Mouse (Mus musculus): ENCODE results near the gene Cabin1.
"Not testable (repeated sequence)": the region's sequence is repeated elsewhere in the genome, so short reads cannot be mapped to it uniquely, and the experiment has no call there.

Gene Cabin1

DNA sequence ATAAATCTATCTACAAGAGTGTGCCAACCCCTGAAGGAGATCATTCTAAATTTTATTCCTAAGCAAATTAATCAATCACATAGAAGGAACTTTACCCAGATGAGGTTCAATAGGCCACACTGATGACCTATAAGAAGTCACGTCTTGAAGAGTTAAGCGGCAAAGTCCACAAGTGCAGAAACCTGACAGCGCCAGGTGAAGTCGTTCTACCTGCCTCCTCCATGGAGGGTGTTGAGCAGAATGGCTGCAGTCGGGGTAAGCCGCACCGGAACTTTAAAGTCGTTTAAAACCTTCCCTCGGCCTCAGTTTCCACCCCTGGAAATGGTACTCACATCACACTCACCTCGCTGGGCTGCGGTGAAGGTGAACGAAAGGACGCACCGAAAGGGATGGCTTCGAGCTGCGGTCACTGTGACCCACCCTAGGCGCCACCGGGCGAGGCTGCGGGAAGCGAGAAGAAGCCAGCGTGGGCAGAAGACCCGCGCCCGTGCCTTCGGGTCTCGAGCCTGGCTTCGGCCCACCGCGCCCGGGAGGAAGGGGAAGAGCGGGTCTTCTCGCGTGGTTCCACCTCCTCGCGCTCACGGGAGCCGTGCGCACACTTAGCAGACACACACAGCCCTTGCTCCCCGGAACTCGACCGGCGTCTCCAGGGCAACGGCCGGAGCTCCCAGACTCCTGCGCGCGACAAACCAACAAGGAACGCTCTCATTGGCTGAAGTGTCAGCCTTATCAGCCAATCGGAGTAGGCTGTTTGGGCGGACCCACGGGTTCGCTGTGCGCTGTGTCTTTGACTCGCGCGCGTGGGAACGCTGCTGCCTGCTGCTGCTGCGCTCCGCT, at the start of gene Cabin1:
Cabin1 (minus strand) TSS at position 660 of the 837 bp plus-strand sequence.
- DNase-seq, result peak; percentile 96 to 98

DNA sequence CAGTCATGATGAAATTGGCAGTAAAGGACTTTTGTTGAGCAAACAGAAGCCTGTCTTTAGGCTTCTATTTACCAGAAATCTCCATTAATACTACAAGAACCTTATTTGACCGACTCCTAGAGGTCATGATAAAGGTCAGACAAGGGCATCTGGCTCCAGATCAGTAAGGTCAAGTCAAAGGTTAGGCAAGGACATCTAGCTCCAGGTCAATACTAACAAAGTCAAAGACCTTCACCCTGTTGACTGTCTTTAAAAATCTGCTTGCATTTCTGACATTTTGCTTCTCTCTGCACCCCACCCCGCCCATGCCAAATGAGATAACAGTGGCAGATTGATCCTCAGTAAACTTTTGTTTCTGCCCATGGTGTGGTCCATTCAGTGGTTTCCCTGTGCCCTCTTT, 40.1 kb upstream of the Cabin1 start:
- DNase-seq, result no peak

DNA sequence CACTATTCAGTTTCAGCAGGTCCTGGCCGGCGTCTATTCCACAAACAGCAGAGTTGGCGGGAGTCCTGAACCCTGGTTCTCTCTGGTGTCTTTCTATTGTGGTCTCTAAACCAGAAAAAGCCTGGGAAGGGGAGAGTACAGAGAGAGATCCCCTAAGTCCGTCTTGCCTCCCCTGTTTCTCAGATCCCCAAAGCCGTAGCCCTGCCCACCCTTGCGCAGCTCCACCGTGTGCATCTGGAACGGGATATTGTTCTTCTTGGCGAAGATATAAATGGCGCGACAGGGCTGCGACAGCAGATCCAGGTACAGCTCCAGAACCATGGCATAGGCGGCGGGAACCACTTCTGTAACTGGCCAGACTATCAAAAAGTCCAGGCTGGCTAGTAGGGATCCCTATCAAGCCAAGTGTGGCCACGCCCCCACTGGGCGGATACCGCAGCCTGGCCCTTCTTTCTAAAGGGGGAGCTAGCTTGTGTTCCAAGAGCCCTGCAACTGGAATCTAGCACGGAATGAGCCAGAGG, 34.1 kb upstream of the Cabin1 start, which contains the start of gene Gstt1:
Gstt1 (minus strand) TSS at position 409 of the 521 bp plus-strand sequence.
- DNase-seq, result peak; percentile 76 to 80

DNA sequence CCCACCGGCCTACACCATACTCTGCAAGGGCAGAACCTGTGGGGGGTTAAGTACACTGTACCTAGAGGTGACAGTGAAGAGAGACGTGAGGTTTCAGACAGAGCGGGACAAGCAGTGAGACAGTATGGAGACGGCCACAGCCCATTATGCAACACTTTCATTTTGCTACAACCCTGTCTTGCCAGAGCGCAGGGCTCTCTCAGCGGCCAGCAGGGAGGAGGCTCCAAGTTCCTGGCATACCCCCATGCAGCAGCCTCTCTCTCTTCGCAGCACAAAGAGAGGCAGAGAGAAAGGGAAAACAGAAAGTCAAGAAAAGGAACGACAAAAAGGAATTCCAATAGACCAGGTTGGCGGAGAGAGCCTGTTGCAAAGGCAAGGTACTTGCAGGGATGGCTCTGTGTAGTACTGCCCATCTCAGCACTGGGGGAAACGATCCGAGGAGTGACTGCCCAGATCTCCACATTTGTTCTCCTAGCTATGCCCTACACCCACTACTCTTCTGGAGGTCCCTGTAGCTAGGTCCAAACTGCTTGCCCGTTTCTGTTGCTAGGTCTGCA, 33.6 kb upstream of the Cabin1 start:
- DNase-seq, result peak; percentile 78 to 80

DNA sequence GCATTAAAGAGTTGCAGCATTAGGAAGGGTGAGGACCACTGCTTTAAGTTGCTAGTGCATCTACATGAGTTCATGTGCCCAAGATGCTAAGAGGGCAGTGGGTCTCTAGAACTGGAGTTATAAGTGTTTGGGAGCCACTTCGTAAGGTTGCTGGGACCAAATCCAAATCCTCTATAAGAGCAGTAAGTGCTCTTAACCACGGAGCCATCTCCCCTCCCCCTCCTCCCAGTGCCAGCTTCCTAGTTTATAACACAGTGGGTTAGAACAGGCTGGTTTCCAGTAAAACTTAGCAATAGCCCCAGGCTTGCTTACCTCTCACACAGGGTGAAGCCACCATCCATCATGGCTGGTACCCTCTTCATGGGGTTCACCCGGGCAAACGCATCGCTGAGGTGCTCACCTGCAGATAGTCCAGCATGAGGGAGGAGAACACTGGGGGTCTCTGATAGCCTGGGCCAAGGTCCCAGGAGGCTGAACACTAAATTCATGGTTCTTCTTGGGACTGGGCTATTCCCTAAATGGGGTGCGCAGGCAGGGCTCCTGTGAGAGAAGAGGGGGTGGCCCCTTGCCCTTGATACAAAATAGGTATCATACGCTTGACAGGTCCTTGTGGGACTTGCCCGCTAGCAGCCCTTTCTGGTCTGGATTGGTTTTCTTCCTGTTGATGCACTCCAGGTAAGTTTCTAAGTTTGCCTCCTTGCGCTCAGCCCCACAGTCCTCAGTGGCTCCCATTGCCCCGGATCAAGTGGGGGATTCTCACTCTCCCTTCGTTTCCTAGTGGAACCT, 32.8 kb upstream of the Cabin1 start:
- peak in 1 of 2 experiments; percentile 40 for DNase-seq

DNA sequence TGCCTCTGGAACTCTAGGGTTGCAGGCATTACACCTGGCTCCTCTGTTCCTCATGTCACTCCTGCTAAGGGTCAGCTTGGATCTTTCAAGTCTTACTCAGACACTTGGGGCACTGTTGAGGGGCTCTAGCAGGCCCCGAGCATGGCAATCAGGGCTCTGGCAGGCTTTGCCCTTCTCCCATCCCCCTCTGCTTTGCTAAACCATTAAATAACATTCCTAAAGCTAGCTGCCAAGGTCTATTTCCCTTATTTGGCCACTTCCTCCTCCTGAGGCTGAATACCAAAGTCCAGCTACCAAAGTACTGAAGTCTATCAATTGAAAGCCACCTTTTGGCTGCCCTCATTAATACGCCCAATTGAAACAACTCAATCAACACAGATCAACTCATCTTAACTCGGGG, 30.7 kb upstream of the Cabin1 start:
- no peak for DNase-seq

DNA sequence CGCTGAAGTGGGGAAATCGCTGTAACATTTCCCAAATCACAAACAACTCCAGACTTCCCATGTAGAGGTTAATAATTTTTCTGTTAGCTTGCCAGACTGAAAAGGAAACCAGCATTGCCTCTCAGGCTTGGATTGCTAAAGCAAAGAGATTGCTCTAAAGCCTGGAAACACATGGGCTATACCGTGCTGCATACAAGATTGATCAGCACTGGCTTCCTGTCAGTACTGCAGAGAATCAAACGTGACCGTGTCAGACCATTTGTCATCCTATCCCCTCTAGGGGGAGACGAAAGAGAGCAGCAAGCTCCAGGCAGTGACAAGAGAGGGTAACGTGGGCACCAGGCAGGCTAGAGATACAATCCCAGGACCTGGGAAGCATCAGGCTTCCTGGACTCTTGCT, 26.6 kb upstream of the Cabin1 start:
- DNase-seq, result no peak

DNA sequence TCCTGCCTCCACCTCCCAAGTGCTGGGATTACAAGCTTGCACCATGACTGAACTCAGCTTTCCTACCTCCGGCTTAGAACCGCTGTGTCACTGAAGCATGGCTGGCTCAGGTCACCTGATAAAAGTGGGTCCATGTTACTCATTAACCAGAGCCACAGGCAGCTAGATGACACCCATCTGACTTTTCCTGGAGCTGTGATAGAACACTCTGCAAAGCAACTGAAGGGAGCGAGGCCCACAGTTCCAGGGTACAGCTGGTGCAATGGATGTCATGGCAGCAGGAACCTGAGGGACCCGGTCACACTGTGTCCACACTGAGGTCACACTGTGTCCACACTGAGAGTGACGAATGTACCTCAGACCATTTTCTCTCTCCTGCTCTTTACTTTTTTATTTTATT, 25.7 kb upstream of the Cabin1 start:
- no peak for DNase-seq

DNA sequence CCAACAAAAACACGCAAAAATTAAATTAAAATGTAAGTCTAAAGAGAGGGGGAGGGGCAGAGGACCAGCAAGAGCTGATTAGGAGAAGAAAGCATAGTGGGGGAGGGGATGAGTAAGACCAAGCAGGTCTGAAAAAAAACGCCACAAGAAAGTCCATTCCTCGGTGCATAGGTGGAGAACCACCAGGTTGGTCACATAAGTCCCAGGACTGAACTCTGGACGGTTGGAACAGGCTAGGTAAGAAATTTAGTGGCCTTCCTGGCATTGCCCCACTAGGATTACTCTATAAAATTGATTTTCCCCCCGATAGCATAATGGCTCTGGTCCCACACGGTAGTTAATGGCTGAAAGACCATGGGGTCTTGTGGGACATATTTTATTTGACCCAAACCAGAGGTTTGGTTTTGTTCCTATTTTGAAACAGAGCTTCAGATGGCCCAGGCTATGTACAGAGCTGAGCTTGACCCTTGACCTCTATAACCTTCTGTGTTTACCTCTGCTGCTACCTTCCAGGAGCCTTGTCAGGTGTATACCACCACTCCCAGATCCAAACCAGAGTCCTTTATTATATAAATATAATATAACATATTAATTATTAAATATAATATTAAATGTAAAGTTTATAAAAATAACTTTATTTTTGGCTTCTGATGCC, 25.1 kb upstream of the Cabin1 start:
- DNase-seq, result no peak

DNA sequence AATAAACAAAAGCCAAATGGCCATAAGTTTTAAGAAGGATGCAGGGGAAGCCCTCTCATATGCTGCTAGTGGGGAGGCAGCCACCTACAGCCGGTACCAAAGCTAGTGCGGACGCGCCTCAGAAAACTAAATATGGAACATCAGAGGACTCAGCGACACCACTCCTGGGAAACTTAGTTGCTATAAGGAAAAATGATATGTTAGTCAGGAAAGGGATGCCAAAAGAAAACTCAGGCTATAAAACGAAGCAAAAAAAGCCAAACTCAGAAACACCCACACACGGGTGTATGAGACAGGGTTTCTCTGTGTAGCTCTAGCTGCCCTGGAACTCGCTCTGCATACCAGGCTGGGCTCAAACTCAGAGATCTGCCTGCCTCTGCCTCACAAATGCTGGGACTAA, 24.1 kb upstream of the Cabin1 start:
- no peak for DNase-seq

DNA sequence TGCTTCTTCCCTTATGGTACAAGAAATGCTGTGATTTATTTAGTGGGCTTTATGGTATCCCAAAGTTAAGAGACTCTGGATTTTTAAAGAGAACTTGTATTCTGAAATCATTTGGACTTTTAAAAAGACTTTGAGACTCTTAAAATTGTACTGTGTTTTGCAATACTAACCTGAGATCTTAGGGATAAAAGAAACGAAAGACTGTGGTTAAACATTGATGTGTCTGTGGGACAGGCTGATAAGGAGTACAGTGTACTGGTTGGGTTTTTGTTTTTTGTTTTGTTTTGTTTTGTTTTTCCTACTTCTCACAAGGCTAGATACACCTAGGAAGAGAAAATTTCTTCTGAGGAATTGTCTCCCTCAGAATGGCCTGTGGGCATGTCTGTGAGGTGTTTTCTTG, 21.3 kb upstream of the Cabin1 start:
- no peak for DNase-seq

DNA sequence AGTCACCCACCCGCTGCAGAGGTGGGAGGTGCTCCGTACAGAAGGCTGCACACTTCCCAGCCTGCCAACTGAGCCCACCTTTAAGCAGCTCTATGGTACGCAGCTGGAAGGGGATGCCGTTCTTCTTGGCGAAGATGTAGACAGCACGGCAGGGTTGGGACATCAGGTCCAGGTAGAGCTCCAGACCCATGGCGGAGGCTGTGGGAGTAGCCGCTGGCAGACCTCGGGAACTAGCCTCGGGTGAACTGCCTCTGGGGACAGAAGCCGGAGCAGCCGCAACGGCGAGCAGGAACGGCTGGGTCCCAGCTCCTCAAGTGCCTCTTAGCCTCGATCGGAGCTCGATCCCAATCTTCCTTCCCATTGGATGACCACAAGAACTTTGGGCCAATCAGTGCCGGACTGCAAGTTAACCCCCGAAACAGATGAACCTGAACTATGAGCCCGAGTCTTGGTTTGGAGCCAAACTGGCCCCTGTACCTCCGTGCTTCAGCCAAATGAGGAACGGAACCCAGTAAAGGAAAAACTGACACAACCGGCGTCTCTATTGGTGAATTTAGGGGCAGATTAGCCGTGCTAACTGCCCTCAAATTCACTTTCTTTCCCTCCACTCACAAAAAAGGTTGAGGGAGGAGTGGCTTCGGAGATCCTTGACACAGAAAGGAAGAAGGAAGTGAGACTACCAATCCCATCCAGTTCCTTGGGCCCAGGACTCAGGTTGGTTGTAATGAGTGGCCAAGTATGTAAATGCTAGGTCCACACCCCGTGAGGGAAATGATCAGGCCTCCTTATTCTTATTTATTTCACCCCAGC, 16.8 kb upstream of the Cabin1 start, which contains the start of the genes Gm20441 and Gstt3:
Gm20441 (minus strand) TSS at position 186 of the 810 bp plus-strand sequence.
Gstt3 (minus strand) TSS at position 646 of the 810 bp plus-strand sequence.
- DNase-seq, result no peak

DNA sequence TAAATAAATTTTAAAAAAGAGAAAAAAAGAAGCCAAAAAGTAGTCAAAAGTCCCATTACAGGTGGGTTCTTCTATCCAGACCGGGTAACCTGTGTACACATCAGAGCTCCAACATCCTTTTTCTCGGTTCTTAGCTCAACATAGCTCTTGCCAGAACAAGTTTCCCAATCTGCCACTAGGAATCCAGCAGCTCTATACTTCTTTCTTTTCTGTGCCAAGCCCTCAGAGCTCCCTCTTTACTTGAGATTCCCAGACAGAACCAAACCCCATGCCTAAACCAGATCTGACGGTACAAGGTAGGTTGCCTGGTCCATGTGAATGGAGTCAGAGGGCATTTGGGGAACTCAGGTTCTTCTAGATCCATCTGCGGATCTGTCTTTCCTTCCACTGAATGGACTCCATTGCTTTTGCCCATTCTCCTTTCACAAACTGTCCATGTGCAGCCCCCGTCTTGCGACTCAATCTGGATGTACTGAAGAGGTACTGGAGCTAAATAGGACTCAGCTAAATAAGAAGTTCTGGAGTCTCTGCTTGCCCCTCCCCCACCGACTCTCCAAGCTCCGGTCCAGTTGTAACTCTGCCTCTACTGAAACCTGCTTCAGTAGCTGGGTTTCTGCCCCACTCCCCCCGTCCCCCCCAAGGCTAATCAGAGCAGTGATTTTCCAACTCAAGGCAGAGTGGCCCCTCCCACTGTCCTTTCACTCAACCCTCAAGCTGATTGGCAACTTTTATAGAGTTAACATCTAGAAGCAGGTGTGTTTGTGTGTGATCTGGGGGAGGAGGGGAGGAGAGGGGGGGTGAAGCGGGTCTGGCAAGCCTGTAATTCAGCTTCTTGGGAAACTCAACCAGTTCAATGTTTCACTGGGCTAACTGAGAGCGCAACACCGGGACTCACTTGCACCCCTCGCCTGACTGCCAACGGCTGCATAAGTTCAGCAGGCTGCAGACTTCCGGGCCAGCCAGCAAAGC, 15.3 kb upstream of the Cabin1 start:
- DNase-seq, result no peak

DNA sequence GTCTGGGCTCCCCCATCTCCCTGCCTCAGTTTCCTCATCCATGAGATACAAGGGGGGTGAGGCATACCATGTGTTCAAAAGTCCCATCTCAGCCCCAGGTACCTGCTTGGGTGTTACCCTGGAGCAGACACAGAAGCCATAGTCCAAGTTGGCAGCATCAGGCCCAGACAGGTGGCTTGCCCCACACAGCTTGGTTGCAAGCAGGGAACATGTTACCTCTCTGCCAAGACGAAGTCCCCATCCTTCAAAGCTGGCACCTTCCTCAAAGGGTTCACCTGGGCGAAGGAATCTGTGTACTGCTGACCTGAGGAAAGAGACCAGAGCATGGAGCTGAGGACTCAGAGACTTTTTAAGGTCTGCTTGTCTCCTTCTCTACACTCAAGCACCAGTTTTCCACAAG, 13.7 kb upstream of the Cabin1 start:
- DNase-seq, result peak; percentile 35 to 39

DNA sequence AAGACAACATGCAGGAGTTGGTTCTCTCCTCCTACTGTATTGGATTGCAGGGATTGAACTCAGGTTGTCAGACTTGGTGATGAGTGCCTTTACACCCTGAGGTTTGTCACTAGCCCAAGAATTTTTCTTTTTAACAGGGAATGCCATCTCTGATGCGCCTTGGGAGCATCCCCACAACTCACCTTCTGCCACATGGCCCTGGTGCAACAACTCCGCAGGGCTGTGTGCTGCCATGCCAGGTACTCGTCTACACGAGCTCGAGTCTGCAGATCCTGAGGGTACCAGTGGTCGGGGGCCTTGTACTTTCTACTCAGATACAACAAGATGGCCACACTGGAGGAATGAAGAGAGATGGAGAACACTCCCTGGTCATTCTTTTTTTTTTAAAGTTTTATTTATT, 12.4 kb upstream of the Cabin1 start:
- no peak for DNase-seq

DNA sequence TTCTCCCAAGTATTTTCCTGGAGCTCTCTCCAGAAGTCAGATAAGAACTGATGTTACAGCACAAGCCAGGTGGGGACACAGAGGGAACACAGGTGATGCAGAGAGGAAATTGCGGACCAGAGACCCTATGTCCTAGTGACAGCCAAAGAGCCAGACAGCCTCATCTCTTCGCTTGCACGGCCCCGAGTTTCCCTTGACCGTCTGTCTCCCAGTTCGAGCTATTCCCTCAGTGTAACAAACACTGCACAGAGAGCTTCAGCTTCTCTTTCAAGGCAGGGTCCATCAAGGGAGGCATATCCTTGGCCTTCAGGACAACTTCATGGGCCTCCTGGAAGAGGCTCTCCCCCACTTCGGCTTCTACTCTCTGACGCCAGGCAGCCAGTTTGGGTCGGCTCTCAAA, 10.4 kb upstream of the Cabin1 start:
- no peak for DNase-seq

DNA sequence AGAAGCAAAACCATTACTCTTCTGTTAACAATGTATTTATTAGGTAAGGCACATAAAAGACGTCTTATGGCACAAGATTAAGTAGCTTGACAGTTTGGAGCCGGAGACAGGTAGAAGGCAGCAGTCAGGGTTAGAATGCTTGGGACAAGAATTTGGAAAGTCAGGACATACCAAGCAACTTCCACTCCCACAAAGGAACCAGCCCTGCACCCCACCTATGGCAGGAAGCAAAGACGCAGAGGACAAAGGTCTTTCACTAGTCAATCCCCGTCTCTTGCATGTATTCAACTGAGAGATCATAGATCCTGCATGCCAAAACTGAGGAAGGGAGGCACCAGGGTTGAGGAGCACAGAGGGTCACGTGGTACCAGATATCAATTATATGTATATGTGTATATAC, 10.0 kb upstream of the Cabin1 start:
- DNase-seq, result no peak

DNA sequence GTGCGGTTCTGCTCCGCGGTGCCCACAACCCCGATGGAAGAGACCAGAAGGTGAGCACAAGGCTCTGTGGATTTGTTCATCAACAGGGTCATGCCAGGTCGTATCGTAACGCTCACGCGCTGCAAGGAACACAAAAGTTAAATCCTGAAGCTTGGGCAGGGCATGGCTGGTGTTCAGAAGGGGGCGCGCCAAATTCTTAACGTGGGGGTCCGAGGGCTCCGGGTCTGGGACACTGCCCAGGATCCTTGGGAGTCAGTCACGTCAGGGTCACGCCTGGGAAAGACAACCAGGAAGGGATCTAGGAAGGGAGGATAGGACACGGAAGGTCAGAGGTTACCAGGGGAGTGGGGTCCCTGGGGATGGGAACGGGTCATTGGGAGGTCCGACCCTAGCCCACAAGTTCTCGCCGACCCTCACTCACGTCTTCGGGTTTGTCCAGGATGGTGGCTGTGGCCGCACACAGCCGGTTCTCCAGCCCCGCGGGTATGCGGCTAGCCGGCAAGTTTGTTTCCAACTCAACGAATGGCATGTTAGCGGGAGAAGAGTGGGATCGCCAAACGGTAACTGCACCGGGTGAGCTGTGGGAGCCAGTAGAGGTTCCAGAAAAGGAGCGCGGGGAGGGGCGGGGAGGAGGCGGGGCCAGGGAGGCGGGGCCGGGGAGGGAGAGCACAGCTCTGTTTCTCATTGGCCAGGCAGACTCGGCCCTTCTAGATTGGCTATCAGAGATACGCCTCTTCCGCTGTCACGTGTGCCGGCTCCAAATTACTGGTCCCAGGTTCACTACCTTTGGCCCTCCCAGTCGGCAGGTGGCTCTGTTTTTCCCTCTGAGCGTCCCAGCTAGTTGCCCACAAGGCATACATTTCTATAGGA, 8.9 kb upstream of the Cabin1 start, which contains the start of gene Ddt:
Ddt (minus strand) TSS at position 620 of the 870 bp plus-strand sequence.
- DNase-seq, result peak; percentile 87 to 95

DNA sequence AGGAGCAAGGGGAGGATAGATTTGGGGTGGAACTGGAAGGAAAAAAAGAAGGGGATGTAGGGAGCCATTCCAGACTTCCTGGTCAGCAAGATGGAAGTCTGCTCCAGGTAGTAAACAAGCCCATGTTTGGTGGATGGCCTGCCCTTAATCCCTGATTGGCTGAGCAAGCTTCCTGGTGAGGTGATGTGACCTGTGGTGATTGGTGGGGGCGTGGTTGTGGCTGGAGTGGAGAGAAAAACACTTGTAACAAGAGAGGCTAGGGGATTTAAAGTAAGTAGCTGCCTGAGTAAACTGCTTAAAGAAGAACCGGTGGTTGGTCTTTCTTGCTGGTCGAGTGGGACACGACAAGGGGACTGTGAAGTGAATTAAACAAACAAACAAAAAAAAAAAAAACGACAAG, 3.6 kb upstream of the Cabin1 start:
- not testable (repeated sequence) for DNase-seq

Measured in cerebellum, adult 18-20 months (tissue).